Mouse (Mus musculus) MEL (cell line): ENCODE measurements at regions not wholly inside any gene's neighbourhood (a gene's known extent, or its start where the extent isn't known, plus 50 kb on each side); places are given as distances from the start of the nearest gene placed in this dataset.

Source experiments
- CTCF ChIP-seq, 3 experiments: IDR thresholded peaks in 2 of 3; conservative IDR thresholded peaks in 1 of 3; 2 replicates each; pipeline ENCODE4 v1.5.1; 2011 to 2012; ENCODE audit warnings: low read length in 3 of 3, low read depth in 2 of 3, mild to moderate bottlenecking in 2 of 3, improper control_type of control experiment in 1 of 3, inconsistent platforms in 1 of 3, mixed read lengths in 1 of 3, moderate library complexity in 1 of 3; ENCODE audit not compliant: control insufficient read depth in 1 of 3, insufficient read depth in 1 of 3, poor library complexity in 1 of 3, severe bottlenecking in 1 of 3
- EP300 ChIP-seq, 2 experiments: IDR thresholded peaks; 2 replicates each; pipeline ENCODE4 v1.6.1; 2011; ENCODE audit warnings: improper control_type of control experiment in 2 of 2, low read length in 2 of 2, low read depth in 1 of 2, mild to moderate bottlenecking in 1 of 2
- POLR2A ChIP-seq, 2 experiments: IDR thresholded peaks; 2 replicates each; pipeline ENCODE4 v1.6.1; 2011 to 2012; ENCODE audit warnings: low read length in 2 of 2, mild to moderate bottlenecking in 2 of 2, control low read depth in 1 of 2, improper control_type of control experiment in 1 of 2, low read depth in 1 of 2, moderate library complexity in 1 of 2; ENCODE audit not compliant: control insufficient read depth in 1 of 2, insufficient read depth in 1 of 2, poor library complexity in 1 of 2
- POLR2AphosphoS2 ChIP-seq: IDR thresholded peaks from 2 replicates; pipeline ENCODE4 v1.6.1; 2011; ENCODE audit warnings: low read length, improper control_type of control experiment
- RCOR1 ChIP-seq: IDR thresholded peaks from 2 replicates; pipeline ENCODE4 v1.6.1; 2012; ENCODE audit warnings: low read depth, mild to moderate bottlenecking, inconsistent platforms, low read length, improper control_type of control experiment
- TAL1 ChIP-seq: IDR thresholded peaks from 2 replicates; pipeline ENCODE4 v1.6.1; 2012; ENCODE audit warnings: mild to moderate bottlenecking, inconsistent platforms, low read length, moderate library complexity, mixed read lengths
- TBP ChIP-seq: IDR thresholded peaks from 2 replicates; pipeline ENCODE4 v1.8.0; 2011; ENCODE audit warnings: low read depth, low read length, improper control_type of control experiment
- UBTF ChIP-seq: IDR thresholded peaks from 2 replicates; pipeline ENCODE4 v1.6.1; 2012; ENCODE audit warnings: low read depth, mild to moderate bottlenecking, inconsistent platforms, low read length, improper control_type of control experiment, moderate library complexity, borderline replicate concordance; ENCODE audit not compliant: insufficient read depth
- ZC3H11A ChIP-seq: IDR thresholded peaks from 2 replicates; pipeline ENCODE4 v1.6.1; 2012; ENCODE audit warnings: low read depth, mild to moderate bottlenecking, inconsistent platforms, low read length, improper control_type of control experiment
- ZNF384 ChIP-seq: IDR thresholded peaks from 2 replicates; pipeline ENCODE4 v1.6.1; 2012; ENCODE audit warnings: low read depth, mild to moderate bottlenecking, inconsistent platforms, low read length, improper control_type of control experiment

GRCm38 (mm10) chr2:133208498-133208897 lies 262.8 kb upstream of the Fermt1 start:
- TF ChIP-seq UBTF = no peak
- TF ChIP-seq POLR2AphosphoS2 = no peak
- TF ChIP-seq EP300 (IDR thresholded peaks at IDR 0.05; ENCODE audit: low read depth in 1 of 2, low read length in 2 of 2) = no peak
- no peak for TF ChIP-seq TAL1
- no peak for TF ChIP-seq CTCF (IDR thresholded peaks at IDR 0.05 in 2 of 3, conservative IDR thresholded peaks at IDR 0.05 in 1 of 3; ENCODE audit: control insufficient read depth in 1 of 3, insufficient read depth in 1 of 3, low read depth in 2 of 3, low read length in 3 of 3, poor library complexity in 1 of 3, severe bottlenecking in 1 of 3)
- TF ChIP-seq TBP = no peak
- no peak for TF ChIP-seq ZNF384
- TF ChIP-seq RCOR1 = no peak
- TF ChIP-seq ZC3H11A = no peak
- TF ChIP-seq POLR2A (IDR thresholded peaks at IDR 0.05; ENCODE audit: control insufficient read depth in 1 of 2, insufficient read depth in 1 of 2, low read depth in 1 of 2, low read length in 2 of 2, poor library complexity in 1 of 2) = no peak
